Mouse (Mus musculus): ENCODE results near the gene A630001G21Rik. TPM values are rescaled to one million over a fixed set of nuclear protein-coding genes. Genes with fewer than 3 reads are reported as not detected.

A630001G21Rik gene
- 0.27 and 1.3 TPM in 2 replicates for polyA plus RNA-seq (2012; rRNA removed; ENCODE audit: low replicate concordance)

DNA sequence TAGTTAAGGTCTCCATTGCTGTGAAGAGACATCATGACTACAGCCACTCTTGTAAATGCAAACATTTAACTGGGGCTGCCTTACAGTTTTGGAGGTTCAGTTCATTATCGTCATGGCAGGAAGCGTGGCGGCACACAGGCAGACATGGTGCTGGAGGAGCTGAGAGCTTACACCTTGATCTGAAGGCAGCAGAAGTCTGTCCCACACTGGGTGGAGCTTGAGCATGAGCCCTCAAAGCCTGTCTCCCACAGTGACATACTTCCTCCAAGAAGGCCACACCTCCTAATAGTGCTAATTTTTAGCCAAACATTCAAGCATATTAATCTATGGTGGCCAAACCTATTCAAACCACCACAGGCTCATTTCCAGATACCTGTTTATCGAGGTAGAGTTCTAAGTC, at the start of gene A630001G21Rik:
TSS of gene A630001G21Rik (minus strand) at position 208 of the 400 bp plus-strand sequence.

DNA sequence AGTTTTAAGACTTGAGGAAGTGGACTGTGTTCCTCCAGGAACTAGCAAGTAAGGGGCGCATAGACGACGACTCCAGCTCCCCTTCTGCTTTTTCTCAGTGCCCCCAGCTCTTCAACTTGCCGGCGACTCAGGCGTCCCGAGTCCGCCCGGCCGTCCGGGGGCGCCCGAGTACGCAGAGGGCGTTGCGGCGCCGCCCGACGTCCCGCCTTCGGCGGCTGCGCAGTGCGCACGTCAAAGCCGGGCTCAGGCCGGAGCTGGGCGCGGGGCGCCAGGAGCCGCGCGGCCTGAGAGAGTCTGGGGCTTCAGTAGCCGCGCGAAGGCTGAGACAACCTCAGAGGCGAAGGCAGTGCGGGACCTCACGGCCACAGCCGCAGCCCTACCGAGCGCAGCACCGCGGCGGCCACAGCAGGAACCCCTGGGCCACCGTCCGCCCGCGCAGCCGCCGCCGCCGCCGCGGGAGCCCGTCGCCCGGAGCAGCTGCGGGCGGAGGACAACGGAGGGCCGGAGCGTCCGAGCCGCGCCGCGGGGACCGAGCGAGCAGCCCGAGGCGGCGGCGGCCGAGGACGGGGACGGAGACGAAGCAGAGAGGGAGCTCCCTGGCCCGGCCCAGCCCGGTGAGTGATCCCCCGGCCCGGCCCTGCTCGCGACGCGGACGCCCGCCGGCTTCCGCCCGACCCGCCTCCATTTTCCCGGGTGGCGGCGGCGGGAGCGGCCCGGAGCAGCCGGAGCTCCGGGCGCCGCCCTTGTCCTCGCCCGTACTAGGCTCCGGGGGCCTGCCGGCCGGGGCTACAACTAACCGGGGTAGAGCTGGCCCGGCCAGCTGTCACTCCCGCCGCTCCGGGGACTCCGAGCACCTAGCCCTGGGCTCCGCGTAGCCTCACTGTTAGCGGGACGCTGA, 15.0 kb upstream of the A630001G21Rik start, which contains the start of gene Cab39:
TSS of gene Cab39 (plus strand) at position 234 of the 898 bp plus-strand sequence.

Other genes with a start within 250 kb of the A630001G21Rik start
- not detected in 2 replicates for gene G530012D18Rik, start 203.0 kb downstream of the A630001G21Rik start, polyA plus RNA-seq (2012; rRNA removed; ENCODE audit: low replicate concordance)
- 2.0 and 5.2 TPM in 2 replicates for gene Sp110, start 179.8 kb downstream of the A630001G21Rik start, polyA plus RNA-seq (2012; rRNA removed; ENCODE audit: low replicate concordance)
- 2.1 and 4.1 TPM in 2 replicates for gene Sp140, start 178.3 kb downstream of the A630001G21Rik start, polyA plus RNA-seq (2012; rRNA removed; ENCODE audit: low replicate concordance)
- gene Sp100, start 128.7 kb downstream of the A630001G21Rik start, polyA plus RNA-seq (2012; rRNA removed; ENCODE audit: low replicate concordance) = 2.1 and 7.9 TPM in 2 replicates
- gene Cab39, start 14.8 kb upstream of the A630001G21Rik start, polyA plus RNA-seq (2012; rRNA removed; ENCODE audit: low replicate concordance) = 37.1 and 38.1 TPM in 2 replicates
- 95.4 and 123 TPM in 2 replicates for gene Itm2c, start 115.6 kb upstream of the A630001G21Rik start, polyA plus RNA-seq (2012; rRNA removed; ENCODE audit: low replicate concordance)
- 0.39 and 0.53 TPM in 2 replicates for gene 4933407L21Rik, start 149.8 kb upstream of the A630001G21Rik start, polyA plus RNA-seq (2012; rRNA removed; ENCODE audit: low replicate concordance)
- gene Gpr55, start 182.4 kb upstream of the A630001G21Rik start, polyA plus RNA-seq (2012; rRNA removed; ENCODE audit: low replicate concordance) = 3.0 and 4.0 TPM in 2 replicates
- gene Spata3, start 238.2 kb upstream of the A630001G21Rik start, polyA plus RNA-seq (2012; rRNA removed; ENCODE audit: low replicate concordance) = not detected in 2 replicates

Measured in duodenum, adult 2 months (tissue).